Mouse (Mus musculus) 416B (cell line): ENCODE results near the gene Esd.

Experiments
- DNase-seq: peaks from one replicate; pipeline ENCODE4 v3.0.0; 2011; ENCODE audit warnings: low read depth

The Esd gene

GRCm38 (mm10) chr14:74794931-74795330, 62.8 kb downstream of the Esd start:
- no peak for DNase-seq

- DNase-seq = peak; percentile 88
Observed at GRCm38 (mm10) chr14:74797386-74798062, 65.4 kb downstream of the Esd start.

DNA sequence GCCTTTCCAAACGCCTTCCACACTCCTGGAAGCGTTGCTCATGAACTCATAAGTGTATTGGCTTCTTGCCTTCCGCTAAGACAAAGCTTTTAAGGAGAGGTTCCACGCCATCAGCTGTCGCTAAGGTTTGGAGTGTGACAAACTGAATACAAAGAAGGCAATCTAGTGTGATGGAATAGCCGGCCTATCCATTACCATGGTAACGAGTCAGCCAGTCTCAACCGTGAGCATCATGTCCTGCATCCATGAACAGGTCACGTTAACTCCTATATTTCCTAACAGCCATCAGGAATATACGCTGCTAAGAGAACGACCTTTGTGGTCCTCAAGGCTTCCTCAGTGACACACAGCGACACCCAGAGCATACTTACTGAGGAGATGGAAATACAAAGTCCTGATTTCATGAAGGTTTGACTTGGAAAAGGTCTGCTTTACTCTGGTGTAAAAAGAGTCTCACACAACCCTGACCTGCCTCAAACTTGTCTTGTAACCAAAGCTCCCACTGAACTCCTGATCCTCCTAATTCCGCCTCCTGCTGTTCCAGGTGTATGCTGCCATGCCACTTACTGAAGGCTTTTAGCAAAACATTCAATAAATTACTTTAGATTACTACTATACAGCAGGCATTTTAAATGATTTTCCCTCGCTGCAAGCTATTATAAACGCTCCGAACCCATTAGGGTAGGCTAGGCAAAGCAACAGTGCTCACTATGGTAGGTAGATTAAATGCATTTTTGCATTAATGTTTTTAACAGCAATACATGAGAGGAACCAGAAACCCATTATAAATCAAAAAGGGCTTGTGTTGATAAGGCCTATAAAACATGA, 66.2 kb downstream of the Esd start:
- DNase-seq = no peak
